In the genomic region with DNA sequence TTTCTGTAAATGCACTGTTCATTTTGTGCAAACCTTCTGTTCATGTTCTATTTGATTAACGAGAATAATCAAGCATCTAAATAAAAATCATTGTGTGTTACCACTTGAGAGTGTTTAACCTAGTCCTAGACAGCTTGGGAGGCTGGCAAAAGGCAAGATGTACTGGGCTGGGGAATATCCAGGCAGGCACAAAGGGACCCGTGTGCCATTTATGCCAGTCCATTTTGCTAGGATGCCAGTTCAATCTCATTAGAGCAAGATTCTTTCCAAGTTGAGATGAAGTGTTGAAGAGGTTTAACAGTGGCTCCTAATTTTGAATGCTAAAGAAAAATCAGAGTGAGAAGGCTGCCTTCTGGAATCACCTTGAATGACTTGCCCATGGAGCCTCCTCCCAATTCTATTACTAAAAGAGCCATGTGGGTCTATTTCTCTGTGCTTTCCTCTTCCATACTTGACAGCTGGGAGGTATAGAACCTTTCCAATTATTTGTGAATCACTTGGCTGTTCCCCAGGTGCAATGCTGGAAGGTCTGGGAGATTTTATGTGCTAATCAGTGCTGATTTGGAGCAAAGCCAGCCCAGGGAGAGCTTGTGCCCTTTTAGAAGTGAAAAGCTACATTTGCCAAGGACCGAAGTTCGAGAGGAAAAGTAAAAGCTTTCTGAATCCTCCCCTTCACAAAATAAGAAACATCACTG, we compare ENCODE assay signal across 9 mouse cellular contexts.
A peak's percentile ranks its signal among the peaks of the same experiment; 100 is the strongest.
DNase-seq lines count a peak whose midpoint lies in the region; ATAC-seq and TF ChIP-seq lines count a peak whose summit lies in the region.
"Had no signal": no experiment of that assay in that cellular context is flagged by ENCODE, and none has a peak within 500 bp of the region (broad histone marks: within the 10 kb centered on the region; RNA-seq: fewer than 3 reads in every experiment).

No protein-coding gene starts in this region.

- no peaks in the 10 kb centered on the region for H3K27me3 ChIP-seq in heart, adult 2 months (ENCODE audit: control insufficient read depth, insufficient read depth, low read length)

- H3K4me3 ChIP-seq in heart, adult 2 months = no peak overlapping the region

- ATAC-seq in erythroid progenitor cell, adult 5-6 weeks (replicated peaks; ENCODE audit: low FRiP score, poor library complexity, severe bottlenecking) = no peak

- no peak for TF ChIP-seq POLR2A in heart, adult 2 months (IDR thresholded peaks at IDR 0.05; ENCODE audit: insufficient read depth, low read depth, low read length)

- no peaks in the 10 kb centered on the region for H3K36me3 ChIP-seq in heart, adult 2 months (ENCODE audit: control insufficient read depth, insufficient read depth, low read length)

- peaks cover 3% of the 10 kb centered on the region; the same call in 1 of the 2 replicates for H3K4me1 ChIP-seq in heart, adult 2 months (ENCODE audit: control insufficient read depth, insufficient read depth, low read length)

- 45% methylated on average over 4 of the region's 4 CpGs for WGBS in heart, adult 2 months

- H3K79me2 ChIP-seq in heart, adult 2 months (replicated peaks; ENCODE audit: control insufficient read depth, insufficient read depth, low read length) = no peaks in the 10 kb centered on the region

- TF ChIP-seq EP300 in heart, adult 2 months (IDR thresholded peaks at IDR 0.05; ENCODE audit: insufficient read depth, low read depth, low read length) = no peak

- H3K27ac ChIP-seq in heart, adult 2 months = no peak overlapping the region
- H3K27ac ChIP-seq: kidney, postnatal 0 days had no signal

- intact Hi-C loops in heart, adult 2 months (cut with DNase I) = no loop called here
- intact Hi-C loops in left cerebral cortex, postnatal 25 days (cut with DNase I) = no loop called here

- DNase-seq in heart, adult 11 months = peak; percentile 78
- no peak for DNase-seq in heart, adult 2 months
- DNase-seq in brain, embryonic 18.5 days (ENCODE audit: low read depth, low spot score) = peak; percentile 68
- peak; percentile 9 to 21 for DNase-seq in frontal cortex, postnatal 10 days (ENCODE audit: low spot score in 2 of 2)
- DNase-seq in left cerebral cortex, postnatal 25 days (ENCODE audit: low spot score in 2 of 2) = peak; percentile 28 to 53
- no peak for DNase-seq in MN1 (ENCODE audit: low spot score)
- DNase-seq in thymus, postnatal 0 days (ENCODE audit: low spot score) = no peak

- TF ChIP-seq CTCF in heart, adult 2 months (IDR thresholded peaks at IDR 0.05) = no peak

- H3K9ac ChIP-seq in heart, adult 2 months (ENCODE audit: low read depth, low read length) = no peak overlapping the region

Comparison
In these comparisons a context has a peak if more than half of its experiments do, and no peak if none do; other contexts are left out.
1. DNase-seq: peak in heart, adult 11 months (single experiment), brain, embryonic 18.5 days (single experiment), frontal cortex, postnatal 10 days (2 of 2) and left cerebral cortex, postnatal 25 days (2 of 2); none in heart, adult 2 months (0 of 2), MN1 (single experiment) and thymus, postnatal 0 days (single experiment).